Mouse (Mus musculus) layer of hippocampus, adult 8-10 months (tissue): ENCODE results near the gene Vps33a. TPM values are rescaled to one million over a fixed set of nuclear protein-coding genes. Genes with fewer than 3 reads are reported as not detected.
"Not testable (repeated sequence)": the region's sequence is repeated elsewhere in the genome, so short reads cannot be mapped to it uniquely, and the experiment has no call there.

Experiments used
- DNase-seq, 2 experiments: peaks; one replicate each; pipeline ENCODE4 v3.0.0; 2022; ENCODE audit warnings: low spot score in 2 of 2
- total RNA-seq, 4 experiments: library from RNA; stranded (reverse); gene quantifications; 2 replicates each; pipeline ENCODE4 v1.2.4; 2022

Gene Vps33a
- total RNA-seq, 4 experiments from 2014 or later: 78.7 to 91.2 (median 87.3) TPM

GRCm38 (mm10) chr5:123525281-123525680 is 47.6 kb downstream of the Vps33a start, which contains the start of gene Gm49027:
TSS of gene Gm49027 (minus strand) at chr5:123525488.
- DNase-seq: peak; percentile 2 to 3

- no peak for DNase-seq
Measured at GRCm38 (mm10) chr5:123524393-123524750, 48.5 kb downstream of the Vps33a start.

- DNase-seq: peak; percentile 95 to 97
Measured at GRCm38 (mm10) chr5:123523692-123524392, 49.0 kb downstream of the Vps33a start, which contains the start of gene Diablo. TSS of gene Diablo (minus strand) at chr5:123524176.

GRCm38 (mm10) chr5:123522166-123522565 is 50.7 kb downstream of the Vps33a start:
- DNase-seq: peak in 1 of 2 experiments; percentile 1

DNA sequence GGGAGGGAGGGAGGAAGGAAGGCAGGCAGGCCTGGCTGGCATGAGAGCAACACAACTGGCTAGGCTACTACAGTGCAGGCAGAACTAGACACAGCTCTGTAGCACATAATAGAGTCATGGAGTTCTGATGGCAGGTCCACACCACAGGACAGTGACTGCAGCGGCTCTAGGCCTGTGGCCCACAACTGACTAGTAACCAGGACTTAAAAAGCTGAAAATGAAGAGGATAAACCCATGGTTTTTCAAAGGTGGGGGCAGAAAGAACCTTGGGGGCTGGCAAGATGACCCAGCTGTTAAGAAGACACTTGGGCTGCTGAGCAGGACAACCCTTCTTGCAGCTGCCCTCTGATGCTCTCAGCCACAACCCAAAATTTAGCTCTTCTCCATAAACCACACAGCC is 51.2 kb downstream of the Vps33a start:
- peak in 1 of 2 experiments; percentile 1 for DNase-seq

DNA sequence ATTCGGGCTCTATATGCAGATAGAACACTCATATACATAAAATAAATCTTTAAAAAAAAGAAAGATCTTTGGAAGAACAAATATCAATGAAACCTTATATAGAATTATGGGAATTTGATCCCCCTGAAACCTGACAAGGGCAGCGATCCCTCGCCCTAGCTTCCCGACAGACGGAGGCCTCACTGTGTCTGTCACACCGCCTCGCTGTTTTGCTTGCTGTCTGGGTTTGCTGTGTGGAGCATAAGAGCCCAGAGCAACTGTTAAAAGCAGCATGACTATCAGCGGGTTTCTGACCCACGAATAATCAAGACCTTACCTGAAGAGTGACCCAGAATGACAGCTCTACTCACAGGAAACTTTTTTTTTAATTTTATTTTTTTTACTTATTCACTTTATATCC is 52.2 kb downstream of the Vps33a start:
- peak; percentile 1 to 2 for DNase-seq

- DNase-seq: no peak
Measured at GRCm38 (mm10) chr5:123514871-123515270, 58.0 kb downstream of the Vps33a start.

- no peak for DNase-seq
Measured at GRCm38 (mm10) chr5:123512102-123512501, 60.7 kb downstream of the Vps33a start.

GRCm38 (mm10) chr5:123511426-123511825 is 61.4 kb downstream of the Vps33a start:
- not testable (repeated sequence) for DNase-seq

GRCm38 (mm10) chr5:123510160-123510559 is 62.7 kb downstream of the Vps33a start, which contains the start of gene B3gnt4:
TSS of gene B3gnt4 (plus strand) at chr5:123510460.
- DNase-seq: no peak

- no peak for DNase-seq
Measured at GRCm38 (mm10) chr5:123508921-123509320, 63.9 kb downstream of the Vps33a start.

GRCm38 (mm10) chr5:123507936-123508723 is 64.7 kb downstream of the Vps33a start:
- peak; percentile 62 to 68 for DNase-seq

GRCm38 (mm10) chr5:123501973-123502372 is 70.9 kb downstream of the Vps33a start:
- DNase-seq: no peak

- DNase-seq: peak; percentile 48 to 63
Measured at GRCm38 (mm10) chr5:123499717-123500116, 73.1 kb downstream of the Vps33a start.

DNA sequence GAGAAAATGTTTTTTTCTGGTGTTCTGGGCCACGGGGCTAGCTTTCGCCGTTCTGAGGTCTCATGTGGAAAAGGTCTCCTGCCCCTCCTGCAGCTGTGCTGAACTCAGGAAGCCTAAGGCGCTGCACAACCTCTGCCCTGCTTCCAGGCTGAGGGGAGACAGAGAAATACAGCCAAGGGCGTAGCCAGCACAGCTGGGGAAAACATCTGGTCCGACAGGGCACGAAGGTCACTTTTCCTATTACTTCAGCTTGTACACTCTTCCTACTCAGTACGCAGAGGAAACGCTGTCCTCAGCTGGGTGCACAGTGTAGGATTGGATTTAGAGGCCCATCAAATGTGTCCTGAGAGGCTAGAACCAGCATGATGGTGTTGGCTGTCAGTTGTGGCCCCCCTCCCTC is 82.9 kb downstream of the Vps33a start:
- no peak for DNase-seq

DNA sequence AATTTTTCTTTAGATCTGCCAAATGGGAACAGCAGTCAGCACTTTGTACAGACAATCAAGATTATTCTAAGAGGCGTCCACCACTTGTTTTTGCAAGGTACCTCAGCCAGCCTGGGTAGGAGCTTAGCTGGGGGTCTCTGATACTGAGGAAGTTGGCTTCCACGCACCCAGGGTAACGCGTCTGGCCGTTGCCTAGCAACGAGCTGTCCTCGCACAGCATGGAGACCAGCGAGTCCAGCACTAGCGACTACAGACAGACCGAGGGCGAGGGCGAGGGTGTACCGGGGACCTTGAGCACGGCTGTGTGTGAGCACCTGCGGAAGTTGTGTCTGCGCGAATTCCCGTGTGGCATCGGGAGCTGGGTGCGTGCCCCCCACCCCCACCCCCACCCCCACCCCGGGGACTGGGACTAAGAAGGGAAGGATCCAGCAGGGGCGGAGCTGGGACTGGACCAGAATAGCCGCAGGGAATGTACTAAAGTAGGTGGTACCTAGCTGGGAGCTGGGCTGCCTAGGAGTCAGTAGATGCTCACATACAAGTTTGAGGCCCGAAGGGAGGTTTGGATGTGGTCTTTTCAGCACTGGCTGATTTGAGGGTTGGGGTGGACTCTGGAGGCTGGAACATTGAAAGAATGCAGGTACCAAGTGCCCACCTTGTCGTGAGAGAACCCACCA is 83.6 kb downstream of the Vps33a start, which contains the start of the genes Lrrc43 and Il31:
TSS of gene Lrrc43 (plus strand) at position 194 of the 674 bp plus-strand sequence.
TSS of gene Il31 (minus strand) at position 378 of the 674 bp plus-strand sequence.
- DNase-seq: no peak

- DNase-seq: no peak
Measured at GRCm38 (mm10) chr5:123487659-123488395, 85.0 kb downstream of the Vps33a start.
